8 mouse cellular contexts compared by ENCODE assay signal in genomic region chr4:155669598-155670075, GRCm38 (mm10). TPM values are rescaled to one million over a fixed set of nuclear protein-coding genes. Genes with fewer than 3 reads are reported as not detected.
A peak's percentile ranks its signal among the peaks of the same experiment; 100 is the strongest.
DNase-seq lines count a peak whose midpoint lies in the region; ATAC-seq lines count a peak whose summit lies in the region.

No protein-coding gene starts in this region.

- no peak for DNase-seq in kidney, postnatal 14 days
- no peak for DNase-seq in cerebellum, postnatal 36 days
- DNase-seq in cerebellum, postnatal 25 days, result no peak
- no peak for DNase-seq in frontal cortex, postnatal 36 days (ENCODE audit: low spot score in 2 of 2)

- peaks cover 20% of the 10 kb centered on the region; the same call in 1 of the 2 replicates for H3K36me3 ChIP-seq in kidney, embryonic 15.5 days
- H3K36me3 ChIP-seq in hindbrain, embryonic 15.5 days, result 0 out of 2 replicates have a peak, but pooled peaks cover 7% of the 10 kb centered on the region
- H3K36me3 ChIP-seq in midbrain, embryonic 15.5 days (replicated peaks), result 0 out of 2 replicates have a peak, but pooled peaks cover 3% of the 10 kb centered on the region

- H3K4me1 ChIP-seq in kidney, embryonic 15.5 days, result peaks cover 11% of the 10 kb centered on the region
- H3K4me1 ChIP-seq in brown adipose tissue, adult 24 weeks (ENCODE audit: control insufficient read depth, insufficient read depth, insufficient read length, low read length), result peaks cover 3% of the 10 kb centered on the region; the same call in 1 of the 2 replicates
- H3K4me1 ChIP-seq in hindbrain, embryonic 15.5 days (replicated peaks), result peaks cover 19% of the 10 kb centered on the region
- H3K4me1 ChIP-seq in midbrain, embryonic 15.5 days, result peaks cover 21% of the 10 kb centered on the region

- H3K27me3 ChIP-seq in kidney, embryonic 15.5 days, result no peaks in the 10 kb centered on the region; the same call in 1 of the 2 replicates
- H3K27me3 ChIP-seq in hindbrain, embryonic 15.5 days, result no peaks in the 10 kb centered on the region
- H3K27me3 ChIP-seq in midbrain, embryonic 15.5 days (replicated peaks), result no peaks in the 10 kb centered on the region

- peak overlapping the region; percentile 84 for H3K4me2 ChIP-seq in kidney, embryonic 15.5 days
- H3K4me2 ChIP-seq in hindbrain, embryonic 15.5 days, result peak overlapping the region; percentile 90
- H3K4me2 ChIP-seq in midbrain, embryonic 15.5 days, result peak overlapping the region; percentile 94

- peak overlapping the region; percentile 77 for H3K9ac ChIP-seq in kidney, embryonic 15.5 days
- peak overlapping the region; percentile 84; the same call in 1 of the 2 replicates for H3K9ac ChIP-seq in hindbrain, embryonic 15.5 days
- H3K9ac ChIP-seq in midbrain, embryonic 15.5 days, result peak overlapping the region; percentile 95; the same call in 1 of the 2 replicates

- peak; percentile 35 for ATAC-seq in kidney, embryonic 15.5 days (replicated peaks; ENCODE audit: low FRiP score)
- ATAC-seq in hindbrain, embryonic 15.5 days (ENCODE audit: low FRiP score, low read depth), result no peak; the same call in 1 of the 2 replicates
- peak; percentile 38 for ATAC-seq in midbrain, embryonic 15.5 days (replicated peaks)

- H3K4me3 ChIP-seq in kidney, embryonic 15.5 days (replicated peaks), result peak overlapping the region; percentile 94
- H3K4me3 ChIP-seq in brown adipose tissue, adult 24 weeks (ENCODE audit: insufficient read depth, low read depth, low read length), result peak overlapping the region; percentile 76
- peak overlapping the region; percentile 80 for H3K4me3 ChIP-seq in hindbrain, embryonic 15.5 days
- peak overlapping the region; percentile 98 for H3K4me3 ChIP-seq in midbrain, embryonic 15.5 days

- under 1% methylated on average over 8 of the region's 8 CpGs for WGBS in kidney, embryonic 15.5 days
- 1% methylated on average over 8 of the region's 8 CpGs for WGBS in hindbrain, embryonic 15.5 days
- 1% methylated on average over 8 of the region's 8 CpGs for WGBS in midbrain, embryonic 15.5 days

- H3K9me3 ChIP-seq in kidney, embryonic 15.5 days (replicated peaks), result no peaks in the 10 kb centered on the region
- H3K9me3 ChIP-seq in hindbrain, embryonic 15.5 days, result no peaks in the 10 kb centered on the region
- no peaks in the 10 kb centered on the region for H3K9me3 ChIP-seq in midbrain, embryonic 15.5 days

- 0 out of 2 replicates have a peak overlapping the region, but pooled peaks have one; percentile 85 for H3K27ac ChIP-seq in kidney, embryonic 15.5 days
- H3K27ac ChIP-seq in brown adipose tissue, adult 24 weeks (replicated peaks; ENCODE audit: low read depth, low read length), result no peak overlapping the region
- H3K27ac ChIP-seq in hindbrain, embryonic 15.5 days (replicated peaks), result peak overlapping the region; percentile 88; the same call in 1 of the 2 replicates
- peak overlapping the region; percentile 87; the same call in 1 of the 2 replicates for H3K27ac ChIP-seq in midbrain, embryonic 15.5 days

RNA-seq across cellular contexts. Expression of gene Mib2, which starts 0.6 kb away (rescaled TPM):
- polyA plus RNA-seq in kidney, embryonic 15.5 days (2015; fragmentation: Nextera tagmentation; extraction: Ambion mirVana), result 25.8 and 30.2 TPM in 2 replicates
- polyA plus RNA-seq in brown adipose tissue, adult 24 weeks (2012; ENCODE audit: insufficient read depth, insufficient read length, missing spikeins), result 9.7 and 29.1 TPM in 2 replicates
- 50.6 and 62.2 TPM in 2 replicates for polyA plus RNA-seq in hindbrain, embryonic 15.5 days (2015; fragmentation: Nextera tagmentation; extraction: Ambion mirVana)
- 61.0 and 62.1 TPM in 2 replicates for polyA plus RNA-seq in midbrain, embryonic 15.5 days (2015; fragmentation: Nextera tagmentation; extraction: Ambion mirVana)

RNA-seq across cellular contexts. Expression of gene Mmp23, which starts 16.5 kb away (rescaled TPM):
- polyA plus RNA-seq in kidney, embryonic 15.5 days (2015; fragmentation: Nextera tagmentation; extraction: Ambion mirVana), result 51.7 and 68.7 TPM in 2 replicates
- 3.3 and 5.5 TPM in 2 replicates for polyA plus RNA-seq in brown adipose tissue, adult 24 weeks (2012; ENCODE audit: insufficient read depth, insufficient read length, missing spikeins)
- 4.7 and 6.5 TPM in 2 replicates for polyA plus RNA-seq in hindbrain, embryonic 15.5 days (2015; fragmentation: Nextera tagmentation; extraction: Ambion mirVana)
- polyA plus RNA-seq in midbrain, embryonic 15.5 days (2015; fragmentation: Nextera tagmentation; extraction: Ambion mirVana), result 3.8 and 5.5 TPM in 2 replicates

RNA-seq across cellular contexts. Expression of gene Gm10563, which starts 24.4 kb away (rescaled TPM):
- not detected in 2 replicates for polyA plus RNA-seq in kidney, embryonic 15.5 days (2015; fragmentation: Nextera tagmentation; extraction: Ambion mirVana)
- not detected in 2 replicates for polyA plus RNA-seq in brown adipose tissue, adult 24 weeks (2012; ENCODE audit: insufficient read depth, insufficient read length, missing spikeins)
- polyA plus RNA-seq in hindbrain, embryonic 15.5 days (2015; fragmentation: Nextera tagmentation; extraction: Ambion mirVana), result not detected in 2 replicates
- polyA plus RNA-seq in midbrain, embryonic 15.5 days (2015; fragmentation: Nextera tagmentation; extraction: Ambion mirVana), result not detected in 2 replicates

RNA-seq across cellular contexts. Expression of gene Fndc10, which starts 24.5 kb away (rescaled TPM):
- 4.9 and 5.3 TPM in 2 replicates for polyA plus RNA-seq in kidney, embryonic 15.5 days (2015; fragmentation: Nextera tagmentation; extraction: Ambion mirVana)
- 2.4 and 3.5 TPM in 2 replicates for polyA plus RNA-seq in brown adipose tissue, adult 24 weeks (2012; ENCODE audit: insufficient read depth, insufficient read length, missing spikeins)
- polyA plus RNA-seq in hindbrain, embryonic 15.5 days (2015; fragmentation: Nextera tagmentation; extraction: Ambion mirVana), result 17.2 and 20.6 TPM in 2 replicates
- 15.7 and 17.1 TPM in 2 replicates for polyA plus RNA-seq in midbrain, embryonic 15.5 days (2015; fragmentation: Nextera tagmentation; extraction: Ambion mirVana)

RNA-seq across cellular contexts. Expression of gene Ssu72, which starts 35.0 kb away (rescaled TPM):
- polyA plus RNA-seq in kidney, embryonic 15.5 days (2015; fragmentation: Nextera tagmentation; extraction: Ambion mirVana), result 144 and 145 TPM in 2 replicates
- polyA plus RNA-seq in brown adipose tissue, adult 24 weeks (2012; ENCODE audit: insufficient read depth, insufficient read length, missing spikeins), result 61.2 and 80.5 TPM in 2 replicates
- 160 and 166 TPM in 2 replicates for polyA plus RNA-seq in hindbrain, embryonic 15.5 days (2015; fragmentation: Nextera tagmentation; extraction: Ambion mirVana)
- polyA plus RNA-seq in midbrain, embryonic 15.5 days (2015; fragmentation: Nextera tagmentation; extraction: Ambion mirVana), result 151 and 155 TPM in 2 replicates
